Mouse (Mus musculus) 3T3-L1 (cell line): Measurements from ENCODE around the gene Rbm44.
A peak's percentile ranks its signal among the peaks of the same experiment; 100 is the strongest.

Experiments used
- DNase-seq: peaks from one replicate; pipeline ENCODE4 v3.0.0-alpha.2; 2015; ENCODE audit warnings: low read depth, low spot score

Rbm44 gene

GRCm38 (mm10) chr1:91209343-91209742 lies 64.5 kb downstream of the Rbm44 start:
- DNase-seq, result no peak

GRCm38 (mm10) chr1:91209785-91210184 lies 64.9 kb downstream of the Rbm44 start:
- peak; percentile 29 for DNase-seq

GRCm38 (mm10) chr1:91211099-91211498 lies 66.2 kb downstream of the Rbm44 start:
- DNase-seq, result peak; percentile 80

GRCm38 (mm10) chr1:91211591-91212008 lies 66.7 kb downstream of the Rbm44 start:
- DNase-seq, result no peak

GRCm38 (mm10) chr1:91215264-91215663 lies 70.4 kb downstream of the Rbm44 start:
- DNase-seq, result no peak

GRCm38 (mm10) chr1:91215981-91216380 lies 71.1 kb downstream of the Rbm44 start:
- DNase-seq, result peak; percentile 75

- peak; percentile 78 for DNase-seq
Measured at GRCm38 (mm10) chr1:91216504-91217267, 71.8 kb downstream of the Rbm44 start.

- peak; percentile 77 for DNase-seq
Measured at GRCm38 (mm10) chr1:91219641-91220321, 74.9 kb downstream of the Rbm44 start.

- no peak for DNase-seq
Measured at GRCm38 (mm10) chr1:91220322-91220672, 75.4 kb downstream of the Rbm44 start.
